ENCODE assay signal across 8 mouse cellular contexts in genomic region chr9:25252283-25252726, GRCm38 (mm10). TPM values are rescaled to one million over a fixed set of nuclear protein-coding genes. Genes with fewer than 3 reads are reported as not detected.
DNase-seq lines count a peak whose midpoint lies in the region; ATAC-seq and TF ChIP-seq lines count a peak whose summit lies in the region.

Gene Sept7 (plus strand): TSS chr9:25252439.

- H3K36me3 ChIP-seq in embryonic facial prominence, embryonic 13.5 days: no peaks in the 10 kb centered on the region
- H3K36me3 ChIP-seq in kidney, adult 2 months (ENCODE audit: control insufficient read depth, insufficient read depth, low read length): no peaks in the 10 kb centered on the region
- no peaks in the 10 kb centered on the region for H3K36me3 ChIP-seq in limb, embryonic 12.5 days
- H3K36me3 ChIP-seq in midbrain, embryonic 15.5 days (replicated peaks): no peaks in the 10 kb centered on the region
- H3K36me3 ChIP-seq in spleen, adult 2 months (ENCODE audit: control insufficient read depth, insufficient read depth, low read length): no peaks in the 10 kb centered on the region

- TF ChIP-seq POLR2A in kidney, adult 2 months (IDR thresholded peaks at IDR 0.05; ENCODE audit: low read depth, low read length): peak; percentile 53
- peak; percentile 85 for TF ChIP-seq POLR2A in spleen, adult 2 months (IDR thresholded peaks at IDR 0.05; ENCODE audit: low read depth, low read length)

- peaks cover 19% of the 10 kb centered on the region for H3K4me1 ChIP-seq in embryonic facial prominence, embryonic 13.5 days
- peaks cover 6% of the 10 kb centered on the region; the same call in 1 of the 2 replicates for H3K4me1 ChIP-seq in kidney, adult 2 months (ENCODE audit: control insufficient read depth, insufficient read depth, low read length)
- peaks cover 19% of the 10 kb centered on the region for H3K4me1 ChIP-seq in limb, embryonic 12.5 days (replicated peaks)
- H3K4me1 ChIP-seq in midbrain, embryonic 15.5 days: peaks cover 31% of the 10 kb centered on the region
- H3K4me1 ChIP-seq in spleen, adult 2 months (ENCODE audit: control insufficient read depth, insufficient read depth, insufficient read length): 0 out of 2 replicates have a peak, but pooled peaks cover 2% of the 10 kb centered on the region

- TF ChIP-seq CTCF in kidney, adult 2 months (conservative IDR thresholded peaks at IDR 0.05; ENCODE audit: insufficient read depth, insufficient read length, low read depth, low read length): no peak
- no peak for TF ChIP-seq CTCF in spleen, adult 2 months (IDR thresholded peaks at IDR 0.05; ENCODE audit: extremely low read depth, insufficient read depth, insufficient read length, insufficient replicate concordance)

- H3K27ac ChIP-seq in embryonic facial prominence, embryonic 13.5 days: peak within 1 kb of the TSS; percentile 99
- peak within 1 kb of the TSS; percentile 84 for H3K27ac ChIP-seq in kidney, adult 2 months (ENCODE audit: insufficient read depth, low read depth, low read length)
- H3K27ac ChIP-seq in limb, embryonic 12.5 days: peak within 1 kb of the TSS; percentile 100
- H3K27ac ChIP-seq in midbrain, embryonic 15.5 days: peak within 1 kb of the TSS; percentile 99
- peak within 1 kb of the TSS; percentile 98 for H3K27ac ChIP-seq in spleen, adult 2 months (ENCODE audit: insufficient read depth, low read length)

- H3K4me3 ChIP-seq in embryonic facial prominence, embryonic 13.5 days: peak within 1 kb of the TSS; percentile 99
- H3K4me3 ChIP-seq in kidney, adult 2 months (ENCODE audit: insufficient read depth, low read depth, low read length): peak within 1 kb of the TSS; percentile 66
- peak within 1 kb of the TSS; percentile 97 for H3K4me3 ChIP-seq in limb, embryonic 12.5 days (replicated peaks)
- H3K4me3 ChIP-seq in midbrain, embryonic 15.5 days: peak within 1 kb of the TSS; percentile 85
- peak within 1 kb of the TSS; percentile 77 for H3K4me3 ChIP-seq in spleen, adult 2 months (ENCODE audit: extremely low read depth, insufficient read depth, insufficient read length)

- no peaks in the 10 kb centered on the region for H3K27me3 ChIP-seq in embryonic facial prominence, embryonic 13.5 days
- H3K27me3 ChIP-seq in kidney, adult 2 months (replicated peaks; ENCODE audit: control insufficient read depth, insufficient read depth, low read length): no peaks in the 10 kb centered on the region
- H3K27me3 ChIP-seq in limb, embryonic 12.5 days: no peaks in the 10 kb centered on the region
- H3K27me3 ChIP-seq in midbrain, embryonic 15.5 days (replicated peaks): no peaks in the 10 kb centered on the region
- H3K27me3 ChIP-seq in spleen, adult 2 months (ENCODE audit: control insufficient read depth, insufficient read depth, low read length): no peaks in the 10 kb centered on the region

- peak within 1 kb of the TSS; percentile 74 for H3K4me2 ChIP-seq in embryonic facial prominence, embryonic 13.5 days
- H3K4me2 ChIP-seq in limb, embryonic 12.5 days: peak within 1 kb of the TSS; percentile 78
- peak within 1 kb of the TSS; percentile 74 for H3K4me2 ChIP-seq in midbrain, embryonic 15.5 days

- H3K9me3 ChIP-seq in embryonic facial prominence, embryonic 13.5 days: no peaks in the 10 kb centered on the region
- no peaks in the 10 kb centered on the region for H3K9me3 ChIP-seq in limb, embryonic 12.5 days
- H3K9me3 ChIP-seq in midbrain, embryonic 15.5 days: no peaks in the 10 kb centered on the region

- WGBS in embryonic facial prominence, embryonic 13.5 days: 0% methylated on average over 41 of the region's 54 CpGs
- WGBS in kidney, adult 2 months: under 1% methylated on average over 54 of the region's 54 CpGs
- 0% methylated on average over 54 of the region's 54 CpGs for WGBS in limb, embryonic 12.5 days
- under 1% methylated on average over 54 of the region's 54 CpGs for WGBS in midbrain, embryonic 15.5 days
- WGBS in spleen, adult 2 months: under 1% methylated on average over 54 of the region's 54 CpGs

- H3K9ac ChIP-seq in embryonic facial prominence, embryonic 13.5 days: peak within 1 kb of the TSS; percentile 99
- H3K9ac ChIP-seq in limb, embryonic 12.5 days (replicated peaks): peak within 1 kb of the TSS; percentile 97
- H3K9ac ChIP-seq in midbrain, embryonic 15.5 days: peak within 1 kb of the TSS; percentile 88

- peak; percentile 100 for ATAC-seq in embryonic facial prominence, embryonic 13.5 days (ENCODE audit: insufficient number of reproducible peaks, insufficient read depth, low FRiP score, low TSS enrichment, low read depth)
- peak; percentile 98 for ATAC-seq in limb, embryonic 12.5 days (ENCODE audit: insufficient number of reproducible peaks, insufficient read depth, low FRiP score, low TSS enrichment, low read depth)
- ATAC-seq in midbrain, embryonic 15.5 days (replicated peaks): peak; percentile 99

- DNase-seq in 3134 (ENCODE audit: extremely low read depth, insufficient read length, low spot score): peak; percentile 98
- DNase-seq in adrenal gland, postnatal 36 days: peak; percentile 99
- DNase-seq in heart, adult 18-20 months: peak; percentile 98 to 99
- DNase-seq in kidney, adult 2 months: peak; percentile 99
- peak; percentile 96 to 98 for DNase-seq in spleen, adult 2 months (ENCODE audit: low read depth in 1 of 2, low spot score in 2 of 2)

RNA-seq across cellular contexts. Expression of gene Sept7, which starts in this region (rescaled TPM):
- total RNA-seq in adrenal gland, postnatal 36 days (2021): 100 to 1,000 TPM; 112 to 128 TPM
- 300 and 331 TPM in 2 replicates for polyA plus RNA-seq in embryonic facial prominence, embryonic 13.5 days (2015; fragmentation: Nextera tagmentation; extraction: Ambion mirVana)
- 100 to 1,000 TPM; 114 to 115 TPM for total RNA-seq in heart, adult 18-20 months (2021)
- 6.3 and 10.9 TPM in 2 replicates for polyA plus RNA-seq in kidney, adult 2 months (2012; rRNA removed)
- polyA plus RNA-seq in limb, embryonic 12.5 days (2016; fragmentation: Nextera tagmentation; extraction: Ambion mirVana): 272 and 304 TPM in 2 replicates
- 225 and 229 TPM in 2 replicates for polyA plus RNA-seq in midbrain, embryonic 15.5 days (2015; fragmentation: Nextera tagmentation; extraction: Ambion mirVana)
- 4.3 and 5.1 TPM in 2 replicates for polyA plus RNA-seq in spleen, adult 2 months (2012; rRNA removed)

Comparison
In these comparisons a context has a peak if more than half of its experiments do, and no peak if none do; other contexts are left out.
1. Peak in every context shown above with its lines: DNase-seq, ATAC-seq, H3K4me3 ChIP-seq and H3K27ac ChIP-seq.
2. RNA of gene Sept7 (polyA plus RNA-seq): 300 to 331 TPM in embryonic facial prominence, embryonic 13.5 days, 272 to 304 TPM in limb, embryonic 12.5 days and 225 to 229 TPM in midbrain, embryonic 15.5 days; 6.3 to 10.9 TPM in kidney, adult 2 months and 4.3 to 5.1 TPM in spleen, adult 2 months; every median in the first group is over 10 times any median in the second.